Mouse (Mus musculus) liver, embryonic 12.5 days (tissue): ENCODE data around the gene Zfand2a. TPM values are rescaled to one million over a fixed set of nuclear protein-coding genes. Genes with fewer than 3 reads are reported as not detected.

Experiments used
- ATAC-seq: fragments of 200-750 bp; cut with Nextera tagmentation; 2 replicates; pipeline ENCODE4 v1.8.0; 2017; ENCODE audit warnings: moderate number of reproducible peaks, mild to moderate bottlenecking, moderate library complexity
- H3K27ac ChIP-seq: fragments of 300-500 bp; sonication (generic); 2 replicates; pipeline ENCODE4 v1.5.1; 2016; ENCODE audit warnings: mild to moderate bottlenecking
- H3K27me3 ChIP-seq: fragments of 300-500 bp; sonication (generic); replicated peaks from 2 replicates; pipeline ENCODE4 v1.6.1; 2016; ENCODE audit warnings: mild to moderate bottlenecking, moderate library complexity
- H3K36me3 ChIP-seq: fragments of 300-500 bp; sonication (generic); 2 replicates; pipeline ENCODE4 v1.6.1; 2016; ENCODE audit warnings: mild to moderate bottlenecking, moderate library complexity
- H3K4me1 ChIP-seq: fragments of 300-500 bp; sonication (generic); 2 replicates; pipeline ENCODE4 v1.6.1; 2016
- H3K4me2 ChIP-seq: fragments of 300-500 bp; sonication (generic); 2 replicates; pipeline ENCODE4 v1.6.1; 2016; ENCODE audit warnings: mild to moderate bottlenecking, moderate library complexity
- H3K4me3 ChIP-seq: fragments of 300-500 bp; sonication (generic); 2 replicates; pipeline ENCODE4 v1.5.1; 2016; ENCODE audit warnings: mild to moderate bottlenecking, moderate library complexity
- H3K9ac ChIP-seq: fragments of 300-500 bp; sonication (generic); 2 replicates; pipeline ENCODE4 v1.6.1; 2016; ENCODE audit warnings: mild to moderate bottlenecking, moderate library complexity
- H3K9me3 ChIP-seq: fragments of 300-500 bp; sonication (generic); replicated peaks from 2 replicates; pipeline ENCODE4 v1.6.1; 2016; ENCODE audit warnings: mild to moderate bottlenecking, moderate library complexity
- WGBS: fragments of 180-500 bp; shearing (Covaris S2); methylation state at CpG from one replicate; pipeline ENCODE4 v1.1.7; 2016; ENCODE audit not compliant: insufficient replicate concordance; 5-methylcytosine and 5-hydroxymethylcytosine counted together
- polyA plus RNA-seq: library from polyadenylated mRNA; unstranded; fragments of >200 nt; fragmentation: Nextera tagmentation; extraction: Ambion mirVana; gene quantifications from 2 replicates; pipeline ENCODE4 v1.2.1, GENCODE M21; 2016

Gene Zfand2a
- polyA plus RNA-seq, 1 experiment from 2014 or later, result 3.7 TPM

DNA sequence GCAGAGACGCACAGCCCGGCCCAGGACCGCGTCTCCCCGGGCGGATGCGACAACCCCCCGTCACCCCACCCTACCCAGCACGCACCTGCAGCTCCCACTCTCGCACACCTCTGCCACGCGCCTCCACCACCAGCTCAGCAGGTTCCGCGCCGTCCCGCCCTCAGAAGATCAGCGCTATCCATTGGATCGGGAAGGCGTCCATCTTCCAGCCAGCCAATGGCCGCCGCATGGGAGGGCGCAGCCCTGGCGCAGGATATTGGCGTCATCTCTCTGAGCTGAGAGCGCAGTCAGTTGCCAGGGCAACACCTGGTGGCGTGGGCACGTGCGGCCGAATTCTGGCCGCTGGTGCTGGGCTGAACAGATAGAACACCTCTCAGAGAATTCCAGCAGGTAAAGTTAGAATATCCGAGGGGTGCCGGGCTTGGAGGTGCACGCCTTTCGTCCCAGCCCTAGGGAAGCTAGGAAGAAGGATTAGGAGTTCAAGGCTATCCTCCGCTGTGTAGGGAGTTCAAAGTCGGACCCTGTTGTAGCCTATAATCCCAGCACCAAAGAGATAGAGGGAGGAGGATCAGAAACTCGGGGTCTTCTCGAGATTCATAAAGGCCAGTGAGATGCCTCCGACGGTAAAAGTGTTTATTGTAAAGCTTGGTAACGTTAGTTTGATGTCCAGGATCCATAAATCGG, 23.8 kb downstream of the Zfand2a start, which contains the start of gene 3110082I17Rik:
TSS of gene 3110082I17Rik (minus strand) at position 144 of the 684 bp plus-strand sequence.
- no peak within 1 kb of the TSS for H3K27ac ChIP-seq
- ATAC-seq, result peak; percentile 98
- peak within 1 kb of the TSS; percentile 76 for H3K4me2 ChIP-seq
- H3K36me3 ChIP-seq, result 0 out of 2 replicates have a peak, but pooled peaks cover 4% of the 10 kb centered on the region
- no peaks in the 10 kb centered on the region for H3K9me3 ChIP-seq
- no peaks in the 10 kb centered on the region for H3K27me3 ChIP-seq
- WGBS, result 4% methylated on average over 42 of the region's 42 CpGs
- peak within 1 kb of the TSS; percentile 64 for H3K4me3 ChIP-seq
- H3K9ac ChIP-seq, result peak within 1 kb of the TSS; percentile 63
- H3K4me1 ChIP-seq, result peaks cover 18% of the 10 kb centered on the region

DNA sequence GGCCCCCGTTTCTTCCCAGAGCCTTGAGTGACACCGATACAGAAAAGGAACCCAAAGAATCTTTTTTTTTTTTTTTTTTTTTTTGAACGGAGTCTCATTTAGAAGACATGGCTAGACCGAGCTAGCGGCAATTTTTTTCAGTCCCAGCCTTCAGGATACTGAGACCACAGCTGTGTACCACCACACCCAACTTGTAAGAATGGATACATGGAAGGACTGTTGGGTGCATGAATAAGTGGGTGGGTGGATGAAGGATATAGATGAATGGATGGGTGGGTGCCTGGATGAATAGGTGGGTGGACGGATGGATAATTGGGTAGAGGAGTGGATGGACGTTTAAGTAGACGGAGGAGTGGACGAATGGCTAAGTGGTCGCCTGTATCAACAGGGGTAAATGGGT, 24.4 kb downstream of the Zfand2a start:
- ATAC-seq, result peak; percentile 16
- peak overlapping the region; percentile 63 for H3K9ac ChIP-seq
- WGBS, result 5% methylated on average over 10 of the region's 10 CpGs
- H3K27me3 ChIP-seq, result no peaks in the 10 kb centered on the region
- peak overlapping the region; percentile 64 for H3K4me3 ChIP-seq
- no peaks in the 10 kb centered on the region for H3K9me3 ChIP-seq
- H3K27ac ChIP-seq, result no peak overlapping the region
- peak overlapping the region; percentile 76 for H3K4me2 ChIP-seq
- peaks cover 18% of the 10 kb centered on the region for H3K4me1 ChIP-seq
- H3K36me3 ChIP-seq, result peaks cover 9% of the 10 kb centered on the region

DNA sequence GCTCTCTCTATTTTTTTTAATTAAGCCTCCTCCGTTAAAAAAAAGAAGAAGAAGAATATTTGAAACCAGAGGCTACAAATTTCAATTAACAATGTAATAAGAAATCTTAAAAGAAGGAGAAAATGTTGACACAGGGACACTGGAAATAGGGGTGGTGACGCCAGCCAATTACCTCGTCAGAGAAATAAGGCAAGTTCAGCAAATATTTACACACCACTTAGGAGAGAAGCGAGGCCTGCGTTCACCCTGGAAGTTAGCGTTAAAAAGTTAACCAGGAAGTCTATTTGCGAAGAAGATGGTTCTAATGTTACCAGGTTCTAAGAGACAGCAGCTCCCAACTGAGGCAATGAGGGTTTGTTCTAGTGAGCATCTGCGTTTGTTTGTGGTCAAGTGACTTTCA, 27.1 kb downstream of the Zfand2a start:
- peaks cover 34% of the 10 kb centered on the region for H3K36me3 ChIP-seq
- WGBS, result 72% methylated on average over 8 of the region's 8 CpGs
- no peak overlapping the region for H3K4me2 ChIP-seq
- H3K27ac ChIP-seq, result no peak overlapping the region
- H3K4me3 ChIP-seq, result no peak overlapping the region
- H3K4me1 ChIP-seq, result peaks cover 18% of the 10 kb centered on the region
- no peaks in the 10 kb centered on the region for H3K27me3 ChIP-seq
- H3K9me3 ChIP-seq, result no peaks in the 10 kb centered on the region
- ATAC-seq, result no peak
- no peak overlapping the region for H3K9ac ChIP-seq

DNA sequence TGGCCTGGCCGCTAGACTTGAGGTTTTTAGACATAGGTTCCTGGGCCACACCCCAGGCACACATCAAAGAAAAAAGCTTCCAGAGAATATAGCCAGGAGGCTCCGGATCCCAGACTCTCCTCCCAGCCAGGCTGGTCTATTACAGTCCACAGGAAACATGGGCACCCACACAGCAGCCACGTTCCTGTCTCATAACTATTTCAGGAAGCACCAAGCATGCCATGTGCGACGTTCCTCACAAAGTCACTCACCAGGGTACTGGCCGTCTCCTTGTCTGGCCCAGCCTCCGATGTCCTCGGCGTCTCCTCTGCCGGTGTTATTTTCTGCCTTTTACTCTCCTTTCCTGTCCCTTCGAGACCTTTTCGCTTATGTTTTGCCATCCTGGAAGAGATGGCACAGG, 29.2 kb downstream of the Zfand2a start:
- Histone ChIP-seq H3K36me3 (peaks cover 39% of the 10 kb centered on the region), H3K9me3 (no peaks in the 10 kb centered on the region), H3K9ac (no peak overlapping the region), H3K4me2 (no peak overlapping the region), H3K4me3 (no peak overlapping the region), H3K4me1 (peaks cover 15% of the 10 kb centered on the region), H3K27me3 (no peaks in the 10 kb centered on the region), H3K27ac (no peak overlapping the region)
- 82% methylated on average over 12 of the region's 12 CpGs for WGBS
- no peak for ATAC-seq

DNA sequence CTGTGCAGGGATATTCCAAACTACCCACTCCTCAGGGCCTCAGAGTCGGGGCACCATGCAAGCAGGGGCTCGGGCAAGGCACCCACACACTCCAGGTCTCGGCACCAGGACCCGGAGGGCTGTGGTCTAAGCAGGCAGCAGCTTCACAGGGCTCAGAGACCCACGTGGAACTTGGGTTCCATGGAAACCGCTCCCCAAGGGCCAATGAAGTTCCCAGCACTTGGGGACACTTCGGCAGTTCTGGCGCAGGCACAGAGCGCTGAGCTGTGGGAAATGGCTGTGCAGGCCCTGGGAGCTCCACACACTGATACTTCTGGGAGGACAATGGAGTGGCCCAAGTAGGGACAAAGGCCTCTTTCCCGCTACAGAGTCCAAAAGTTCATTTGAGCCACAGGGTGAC, 31.3 kb downstream of the Zfand2a start:
- H3K9me3 ChIP-seq, result no peaks in the 10 kb centered on the region
- H3K36me3 ChIP-seq, result peaks cover 35% of the 10 kb centered on the region
- no peak overlapping the region for H3K9ac ChIP-seq
- H3K4me1 ChIP-seq, result peaks cover 18% of the 10 kb centered on the region
- H3K27ac ChIP-seq, result no peak overlapping the region
- H3K4me2 ChIP-seq, result no peak overlapping the region
- H3K4me3 ChIP-seq, result no peak overlapping the region
- ATAC-seq, result no peak
- no peaks in the 10 kb centered on the region for H3K27me3 ChIP-seq
- 85% methylated on average over 10 of the region's 10 CpGs for WGBS

DNA sequence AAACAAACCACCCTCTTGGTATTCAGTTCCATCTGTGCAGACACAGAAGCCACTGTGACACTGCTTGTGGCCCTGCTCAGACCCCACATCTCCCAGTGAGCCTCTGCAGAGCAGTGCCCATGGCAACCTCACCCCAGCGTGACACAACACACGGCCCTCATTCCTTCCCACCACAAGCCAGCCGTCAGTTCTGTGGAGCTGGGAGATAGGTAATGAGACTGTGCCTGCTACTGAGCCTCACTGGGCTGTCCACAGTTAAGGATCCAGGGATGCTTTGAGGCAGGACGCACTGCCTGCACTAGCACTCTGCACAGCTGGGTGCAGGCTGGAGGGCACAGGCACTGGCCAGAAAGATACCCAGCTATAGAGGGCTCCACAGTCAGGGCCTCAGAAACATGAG, 34.4 kb downstream of the Zfand2a start:
- Histone ChIP-seq H3K27me3 (no peaks in the 10 kb centered on the region), H3K4me3 (no peak overlapping the region), H3K27ac (peak overlapping the region; percentile 40), H3K9ac (no peak overlapping the region), H3K36me3 (peaks cover 30% of the 10 kb centered on the region), H3K4me1 (peaks cover 24% of the 10 kb centered on the region), H3K9me3 (no peaks in the 10 kb centered on the region), H3K4me2 (no peak overlapping the region)
- 56% methylated on average over 4 of the region's 4 CpGs for WGBS
- no peak; the same call in 1 of the 2 replicates for ATAC-seq

DNA sequence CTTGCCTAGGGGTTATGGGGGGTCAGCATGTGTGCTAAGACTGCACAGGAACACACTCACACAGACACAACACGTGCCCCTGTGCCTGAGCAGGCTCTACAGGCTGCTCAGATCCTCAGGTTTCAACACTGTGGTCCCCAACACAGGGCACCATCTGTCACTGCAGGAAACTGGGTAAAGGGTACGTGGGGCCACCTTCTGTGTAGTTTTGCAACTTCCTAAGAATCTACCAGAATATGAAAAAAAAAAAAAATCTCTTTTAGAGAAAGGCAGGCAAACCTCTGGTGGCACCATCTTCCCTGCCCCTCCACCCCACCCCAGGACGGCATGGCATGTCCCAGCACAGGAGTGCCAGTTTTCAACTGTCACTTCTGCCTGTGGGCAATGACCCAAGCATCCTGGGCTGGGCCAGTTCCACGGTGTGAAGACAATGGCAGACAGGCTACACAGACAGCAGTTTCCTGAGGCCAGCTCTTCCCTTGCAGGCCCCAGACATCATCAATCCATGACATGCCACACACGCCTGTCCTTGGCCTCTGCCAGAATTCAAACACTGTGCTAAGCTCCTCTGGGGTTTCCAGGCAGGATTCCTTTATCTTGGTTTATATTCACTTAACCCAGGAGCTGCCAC, 35.1 kb downstream of the Zfand2a start:
- Histone ChIP-seq H3K4me3 (no peak overlapping the region), H3K36me3 (peaks cover 25% of the 10 kb centered on the region), H3K4me1 (peaks cover 24% of the 10 kb centered on the region), H3K27ac (peak overlapping the region; percentile 40; the same call in 1 of the 2 replicates), H3K4me2 (no peak overlapping the region), H3K9me3 (no peaks in the 10 kb centered on the region), H3K9ac (no peak overlapping the region), H3K27me3 (no peaks in the 10 kb centered on the region)
- no peak for ATAC-seq
- 42% methylated on average over 5 of the region's 5 CpGs for WGBS

DNA sequence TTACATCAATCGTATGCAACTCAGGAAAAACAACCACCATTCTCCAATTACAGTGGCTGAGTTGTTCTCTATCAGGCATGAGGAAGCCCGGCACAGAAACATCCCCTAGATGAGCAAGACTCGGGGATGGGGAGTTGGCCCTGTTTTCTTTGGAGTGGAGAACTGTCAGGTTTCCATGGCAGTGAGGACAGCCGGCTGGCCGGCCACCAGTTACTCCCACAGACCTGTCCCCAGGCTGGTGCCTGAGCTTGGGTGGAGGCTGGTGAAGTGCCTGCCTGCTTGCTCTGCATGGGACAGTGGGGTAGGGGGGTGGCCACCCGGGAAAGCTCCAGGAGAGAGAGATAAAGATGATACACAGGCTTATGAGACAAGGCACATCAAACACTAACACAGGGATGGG, 36.3 kb downstream of the Zfand2a start:
- WGBS, result 63% methylated on average over 6 of the region's 6 CpGs
- Histone ChIP-seq H3K27ac (0 out of 2 replicates have a peak overlapping the region, but pooled peaks have one; percentile 2), H3K4me2 (no peak overlapping the region), H3K36me3 (peaks cover 13% of the 10 kb centered on the region), H3K9me3 (no peaks in the 10 kb centered on the region), H3K4me1 (peaks cover 24% of the 10 kb centered on the region), H3K4me3 (no peak overlapping the region), H3K9ac (no peak overlapping the region), H3K27me3 (no peaks in the 10 kb centered on the region)
- ATAC-seq, result no peak

DNA sequence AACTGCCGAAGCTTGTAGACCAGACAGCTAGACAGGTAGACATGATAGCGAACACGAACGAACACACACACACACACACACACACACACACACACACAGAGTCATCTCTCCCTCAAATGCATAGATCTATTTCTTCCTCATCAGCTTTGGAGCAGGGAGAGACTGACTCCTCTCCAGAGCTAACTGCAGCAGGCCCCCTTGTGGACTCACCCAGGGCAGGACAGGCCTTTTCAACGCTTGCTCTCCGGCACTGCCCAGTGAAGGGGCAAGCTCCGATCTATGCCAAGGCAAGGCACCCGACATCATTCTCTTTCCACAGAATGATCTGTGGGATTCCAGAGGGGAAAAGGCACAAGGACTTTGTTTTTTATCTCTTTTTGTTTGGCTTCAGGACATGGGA, 39.1 kb downstream of the Zfand2a start:
- no peak overlapping the region for H3K4me2 ChIP-seq
- no peak overlapping the region for H3K27ac ChIP-seq
- no peak for ATAC-seq
- H3K9ac ChIP-seq, result no peak overlapping the region
- WGBS, result 77% methylated on average over 8 of the region's 8 CpGs
- no peaks in the 10 kb centered on the region for H3K36me3 ChIP-seq
- H3K4me1 ChIP-seq, result peaks cover 20% of the 10 kb centered on the region
- no peaks in the 10 kb centered on the region for H3K9me3 ChIP-seq
- no peak overlapping the region for H3K4me3 ChIP-seq
- no peaks in the 10 kb centered on the region for H3K27me3 ChIP-seq

DNA sequence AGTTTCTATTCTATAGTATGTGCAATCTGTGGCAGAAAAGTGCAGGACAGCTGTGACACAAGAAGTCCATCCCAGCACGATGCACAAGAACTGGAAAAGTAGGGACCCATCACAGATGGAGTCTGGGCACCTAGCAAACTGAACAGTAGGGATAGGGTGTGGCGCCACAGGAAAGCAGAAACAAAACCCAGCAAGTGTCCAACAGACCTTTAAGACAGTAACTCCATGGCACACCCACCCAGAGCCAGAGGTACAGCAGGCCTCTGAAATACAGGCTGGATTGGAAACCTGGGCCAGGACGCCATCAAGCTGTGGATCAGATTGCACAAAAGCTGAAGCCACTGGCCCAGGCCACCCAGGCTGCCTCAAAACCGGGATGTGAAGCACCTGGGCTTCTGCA, 41.4 kb downstream of the Zfand2a start:
- no peak overlapping the region for H3K9ac ChIP-seq
- H3K36me3 ChIP-seq, result no peaks in the 10 kb centered on the region
- WGBS, result 73% methylated on average over 4 of the region's 4 CpGs
- no peaks in the 10 kb centered on the region for H3K9me3 ChIP-seq
- H3K4me1 ChIP-seq, result peaks cover 5% of the 10 kb centered on the region; the same call in 1 of the 2 replicates
- H3K27me3 ChIP-seq, result no peaks in the 10 kb centered on the region
- H3K27ac ChIP-seq, result no peak overlapping the region
- no peak overlapping the region for H3K4me2 ChIP-seq
- ATAC-seq, result no peak
- no peak overlapping the region for H3K4me3 ChIP-seq

DNA sequence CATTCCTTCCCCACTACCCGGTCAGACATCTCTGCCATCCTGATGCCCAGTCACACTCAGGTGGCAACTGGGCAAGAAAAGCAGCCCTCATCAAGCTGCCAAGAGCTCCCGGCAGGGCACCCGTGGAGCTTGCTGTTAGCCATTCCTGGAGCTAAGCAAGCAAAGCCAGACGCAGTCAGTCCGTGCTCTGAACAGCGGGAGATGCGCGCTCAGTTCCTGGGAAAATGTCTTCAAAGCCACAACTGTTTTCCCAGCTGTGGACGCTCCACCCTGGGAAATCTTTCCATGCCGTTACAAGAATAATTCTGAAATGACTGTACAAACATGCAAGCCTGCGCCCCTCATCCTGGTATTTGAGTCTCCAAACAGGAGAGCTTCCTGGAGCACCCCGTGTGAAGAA, 41.9 kb downstream of the Zfand2a start:
- Histone ChIP-seq H3K4me1 (peaks cover 5% of the 10 kb centered on the region; the same call in 1 of the 2 replicates), H3K27ac (no peak overlapping the region), H3K4me3 (no peak overlapping the region), H3K9me3 (no peaks in the 10 kb centered on the region), H3K27me3 (no peaks in the 10 kb centered on the region), H3K36me3 (no peaks in the 10 kb centered on the region; the same call in 1 of the 2 replicates), H3K4me2 (no peak overlapping the region), H3K9ac (no peak overlapping the region)
- 82% methylated on average over 12 of the region's 12 CpGs for WGBS
- no peak for ATAC-seq

DNA sequence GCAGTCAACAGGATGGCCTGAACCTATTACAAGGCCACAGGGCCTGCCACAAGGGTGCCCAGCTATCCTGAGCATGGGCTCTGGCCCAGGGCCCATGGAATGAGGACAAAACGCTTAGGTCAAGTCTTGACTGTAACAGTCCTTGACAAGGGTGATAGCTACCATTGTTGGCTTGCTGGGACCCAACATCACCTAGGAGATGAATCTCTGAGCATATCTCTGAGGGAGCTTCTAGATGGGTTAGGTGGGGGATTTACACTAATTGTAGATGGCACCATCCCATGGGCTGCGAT, 42.7 kb downstream of the Zfand2a start:
- H3K4me1 ChIP-seq, result peaks cover 5% of the 10 kb centered on the region; the same call in 1 of the 2 replicates
- H3K27me3 ChIP-seq, result no peaks in the 10 kb centered on the region
- no peak overlapping the region for H3K27ac ChIP-seq
- H3K36me3 ChIP-seq, result peaks cover 3% of the 10 kb centered on the region; the same call in 1 of the 2 replicates
- WGBS, result 89% methylated on average over 2 of the region's 2 CpGs
- H3K4me3 ChIP-seq, result no peak overlapping the region
- no peak overlapping the region for H3K4me2 ChIP-seq
- H3K9ac ChIP-seq, result no peak overlapping the region
- ATAC-seq, result no peak
- H3K9me3 ChIP-seq, result no peaks in the 10 kb centered on the region
